Mouse (Mus musculus) adrenal gland, postnatal 14 days (tissue): ENCODE data around the gene Mpped2. TPM values are rescaled to one million over a fixed set of nuclear protein-coding genes. Genes with fewer than 3 reads are reported as not detected.

Source experiments
- DNase-seq: peaks from one replicate; pipeline ENCODE4 v3.0.0; 2021; ENCODE audit warnings: mixed read lengths
- long read RNA-seq, 2 experiments: library from polyadenylated mRNA; stranded (forward); transcript quantifications; one replicate each; pipeline ENCODE4 v2.0.0; 2021
- total RNA-seq: library from RNA; stranded (reverse); gene quantifications from 2 replicates; pipeline ENCODE4 v1.2.3, GENCODE M21; 2021

Gene Mpped2
- total RNA-seq: 28.2 and 35.6 TPM in 2 replicates
- long read RNA-seq, experiment 1, transcript Mpped2-202 (7 exons, 2,848 nt): major isoform, 26 of 43 reads
- long read RNA-seq, experiment 1, partial matches to known transcripts: 3 of 43 reads
- long read RNA-seq, experiment 1, other reads (novel, unspliced or antisense): 11 of 43 reads
- long read RNA-seq, experiment 2, transcript Mpped2-202 (7 exons, 2,848 nt): major isoform, 21 of 32 reads
- long read RNA-seq, experiment 2, partial matches to known transcripts: 2 of 32 reads
- long read RNA-seq, experiment 2, other reads (novel, unspliced or antisense): 8 of 32 reads

- peak; percentile 87 for DNase-seq
These were observed at the start of gene Mpped2 for GRCm38 (mm10) chr2:106692783-106693701. Mpped2 (plus strand) TSS chr2:106693269.

GRCm38 (mm10) chr2:106644782-106645181 is 48.3 kb upstream of the Mpped2 start:
- DNase-seq: no peak

GRCm38 (mm10) chr2:106649686-106650570 is 43.1 kb upstream of the Mpped2 start:
- DNase-seq: peak; percentile 92

- no peak for DNase-seq
These were observed 40.9 kb upstream of the Mpped2 start for GRCm38 (mm10) chr2:106652151-106652550.

GRCm38 (mm10) chr2:106652741-106653140 is 40.3 kb upstream of the Mpped2 start:
- DNase-seq: no peak

- no peak for DNase-seq
These were observed 39.8 kb upstream of the Mpped2 start for GRCm38 (mm10) chr2:106653261-106653660.

GRCm38 (mm10) chr2:106655271-106655670 is 37.8 kb upstream of the Mpped2 start:
- no peak for DNase-seq

- DNase-seq: no peak
These were observed 27.8 kb upstream of the Mpped2 start for GRCm38 (mm10) chr2:106665271-106665670.

- no peak for DNase-seq
These were observed 18.8 kb upstream of the Mpped2 start for GRCm38 (mm10) chr2:106674319-106674718.

GRCm38 (mm10) chr2:106677449-106677848 is 15.6 kb upstream of the Mpped2 start:
- DNase-seq: no peak

- no peak for DNase-seq
These were observed 13.2 kb upstream of the Mpped2 start for GRCm38 (mm10) chr2:106679720-106680455.

- DNase-seq: no peak
These were observed 9.8 kb upstream of the Mpped2 start for GRCm38 (mm10) chr2:106683185-106683831.

GRCm38 (mm10) chr2:106683832-106684231 is 9.2 kb upstream of the Mpped2 start:
- DNase-seq: no peak

GRCm38 (mm10) chr2:106691753-106692363 is 1.2 kb upstream of the Mpped2 start:
- no peak for DNase-seq

- peak; percentile 68 for DNase-seq
These were observed 675 bp upstream of the Mpped2 start for GRCm38 (mm10) chr2:106692405-106692782.

- peak; percentile 76 for DNase-seq
These were observed 865 bp downstream of the Mpped2 start for GRCm38 (mm10) chr2:106693702-106694566.

- DNase-seq: no peak
These were observed 1.5 kb downstream of the Mpped2 start for GRCm38 (mm10) chr2:106694567-106694885.

- peak; percentile 69 for DNase-seq
These were observed 2.0 kb downstream of the Mpped2 start for GRCm38 (mm10) chr2:106694886-106695733.

- DNase-seq: no peak
These were observed 2.6 kb downstream of the Mpped2 start for GRCm38 (mm10) chr2:106695734-106696022.
